Mouse (Mus musculus) liver, adult 2 months (tissue): ENCODE data around the gene Cacna1c. TPM values are rescaled to one million over a fixed set of nuclear protein-coding genes. Genes with fewer than 3 reads are reported as not detected.

ENCODE experiments used
- DNase-seq: peaks from one replicate; pipeline ENCODE4 v3.0.0-alpha.2; 2011; ENCODE audit warnings: low read depth, low spot score; ENCODE audit errors: extremely low read depth
- H3K27ac ChIP-seq: fragments of 200-500 bp; replicated peaks from 2 replicates; pipeline ENCODE4 v1.5.1; 2012; ENCODE audit warnings: low read depth, mild to moderate bottlenecking, control low read depth, inconsistent platforms, low read length; ENCODE audit not compliant: insufficient read depth
- H3K27me3 ChIP-seq: fragments of 200-500 bp; 2 replicates; pipeline ENCODE4 v1.6.1; 2012; ENCODE audit warnings: mild to moderate bottlenecking, moderate library complexity, low read length, inconsistent platforms; ENCODE audit not compliant: control insufficient read depth, insufficient read depth
- H3K36me3 ChIP-seq: fragments of 200-500 bp; 2 replicates; pipeline ENCODE4 v1.6.1; 2012; ENCODE audit warnings: low read length, inconsistent platforms; ENCODE audit not compliant: control insufficient read depth, insufficient read depth
- H3K4me1 ChIP-seq: fragments of 200-500 bp; 2 replicates; pipeline ENCODE4 v1.6.1; 2011; ENCODE audit warnings: low read length; ENCODE audit not compliant: control insufficient read depth, insufficient read depth
- H3K4me3 ChIP-seq: fragments of 200-500 bp; 2 replicates; pipeline ENCODE4 v1.5.1; 2011; ENCODE audit warnings: low read depth, mild to moderate bottlenecking, control low read depth, low read length, moderate library complexity; ENCODE audit not compliant: insufficient read depth
- H3K79me2 ChIP-seq: fragments of 200-500 bp; 2 replicates; pipeline ENCODE4 v1.6.1; 2012; ENCODE audit warnings: inconsistent platforms, mild to moderate bottlenecking, low read length, moderate library complexity; ENCODE audit not compliant: control insufficient read depth, insufficient read depth
- H3K9ac ChIP-seq: fragments of 200-500 bp; 2 replicates; pipeline ENCODE4 v1.6.1; 2012; ENCODE audit warnings: low read depth, mild to moderate bottlenecking, control low read depth, inconsistent platforms, low read length
- CTCF ChIP-seq: fragments of 200-500 bp; IDR thresholded peaks from 2 replicates; pipeline ENCODE4 v1.5.1; 2011; ENCODE audit warnings: low read depth, low read length, control low read depth
- POLR2A ChIP-seq: fragments of 200-500 bp; IDR thresholded peaks from 2 replicates; pipeline ENCODE4 v1.6.1; 2011; ENCODE audit warnings: low read length, control low read depth; ENCODE audit not compliant: insufficient read depth; ENCODE audit errors: extremely low read depth
- WGBS: fragments of 180-500 bp; shearing (Covaris S2); methylation state at CpG from one replicate; pipeline ENCODE4 v1.1.7; 2018; 5-methylcytosine and 5-hydroxymethylcytosine counted together
- polyA plus RNA-seq: library from polyadenylated mRNA; depleted of rRNA; stranded (reverse); fragments of >200 nt; gene quantifications from 2 replicates; pipeline ENCODE4 v1.2.3, GENCODE M21; 2012
- total RNA-seq: library from RNA; depleted of rRNA; stranded (reverse); fragments of >200 nt; gene quantifications from 2 replicates; pipeline ENCODE4 v1.2.3, GENCODE M21; 2014

Gene Cacna1c
- total and polyA plus RNA-seq, 2 experiments = 0.09 to 0.18 TPM

DNA sequence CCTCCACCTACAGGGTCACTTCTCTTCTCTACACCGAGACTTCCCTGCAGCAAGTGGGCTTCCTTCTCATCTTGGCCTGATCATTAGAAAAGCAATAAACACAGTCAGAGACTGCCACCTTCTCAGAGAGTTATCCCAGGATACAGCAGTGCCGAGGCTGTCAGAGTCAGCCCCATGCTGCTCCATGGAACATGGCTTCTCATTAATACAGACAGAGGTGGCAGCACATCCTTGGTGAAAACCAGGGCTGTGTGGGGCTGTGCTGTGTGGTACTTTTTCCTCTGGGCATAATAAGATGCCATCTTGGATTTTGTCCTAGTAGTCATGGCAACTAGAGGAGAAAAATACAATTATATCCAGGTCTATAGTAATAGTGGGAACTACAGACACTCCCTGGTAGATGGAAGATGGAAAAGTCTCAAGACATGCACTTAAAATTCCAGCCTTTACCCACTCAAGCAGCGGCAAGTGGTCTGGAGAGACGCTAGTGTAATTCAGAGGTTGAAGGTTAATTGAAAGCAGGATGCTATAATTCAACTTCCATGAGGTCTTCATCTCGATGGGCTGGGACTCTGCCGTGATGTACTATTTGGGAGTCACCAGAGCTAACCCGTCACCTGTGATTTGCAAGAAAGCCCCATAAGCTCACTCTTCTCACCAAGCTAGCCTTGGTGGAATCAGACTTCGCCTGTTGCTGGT is 264.1 kb downstream of the Cacna1c start:
- no peaks in the 10 kb centered on the region for H3K4me1 ChIP-seq
- no peak overlapping the region for H3K27ac ChIP-seq
- DNase-seq = no peak
- no peak overlapping the region for H3K9ac ChIP-seq
- H3K36me3 ChIP-seq = no peaks in the 10 kb centered on the region
- no peak for TF ChIP-seq POLR2A
- no peak for TF ChIP-seq CTCF
- no peaks in the 10 kb centered on the region for H3K79me2 ChIP-seq
- no peak overlapping the region for H3K4me3 ChIP-seq
- WGBS = 87% methylated on average over 8 of the region's 8 CpGs
- no peaks in the 10 kb centered on the region for H3K27me3 ChIP-seq

DNA sequence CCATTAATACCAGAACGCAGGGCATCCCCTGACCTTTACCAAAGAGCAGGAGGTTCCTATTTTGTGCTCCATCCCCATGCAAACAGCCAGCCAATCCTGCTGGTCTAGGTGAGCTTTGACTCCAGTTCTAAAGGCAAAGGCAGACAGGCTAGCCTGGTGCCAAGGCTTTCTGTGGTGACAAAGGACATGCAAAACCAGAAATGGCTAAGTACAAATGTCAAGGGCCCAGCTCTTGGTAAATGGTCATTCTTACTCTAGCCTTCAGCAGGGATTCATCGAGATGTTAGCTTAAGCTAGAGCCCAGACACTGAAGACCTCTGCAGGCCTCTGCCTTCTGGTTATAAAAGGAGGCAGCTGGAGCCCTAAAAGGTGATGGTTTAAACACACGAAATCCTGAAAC is 269.5 kb downstream of the Cacna1c start:
- DNase-seq = peak; percentile 6
- Histone ChIP-seq H3K4me3 (no peak overlapping the region), H3K27ac (no peak overlapping the region), H3K9ac (no peak overlapping the region), H3K36me3 (no peaks in the 10 kb centered on the region), H3K27me3 (no peaks in the 10 kb centered on the region), H3K4me1 (no peaks in the 10 kb centered on the region), H3K79me2 (no peaks in the 10 kb centered on the region)
- TF ChIP-seq CTCF = no peak
- no peak for TF ChIP-seq POLR2A
- WGBS = 72% methylated on average over 3 of the region's 3 CpGs

DNA sequence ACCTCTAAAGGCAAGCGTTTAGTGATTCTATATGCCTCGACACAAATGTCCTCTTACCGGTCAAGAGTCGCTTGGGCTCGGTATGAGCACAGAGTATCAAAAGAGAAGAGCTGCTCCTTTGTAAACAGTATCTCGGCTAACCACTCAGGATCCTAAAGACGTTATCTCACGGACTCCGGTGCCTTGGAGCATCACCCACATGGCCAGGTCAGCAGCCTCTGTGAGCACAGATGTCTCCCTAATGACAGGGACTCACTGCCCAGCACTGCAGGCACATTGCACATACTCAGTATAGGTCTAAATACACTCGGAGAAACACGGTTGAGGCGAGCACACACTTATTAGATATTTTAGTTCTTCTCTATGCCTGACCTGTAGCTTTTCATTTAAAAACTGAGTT is 271.8 kb downstream of the Cacna1c start:
- Histone ChIP-seq H3K4me1 (no peaks in the 10 kb centered on the region), H3K36me3 (no peaks in the 10 kb centered on the region), H3K4me3 (no peak overlapping the region), H3K27ac (no peak overlapping the region), H3K79me2 (no peaks in the 10 kb centered on the region), H3K9ac (no peak overlapping the region), H3K27me3 (no peaks in the 10 kb centered on the region)
- WGBS = 87% methylated on average over 12 of the region's 12 CpGs
- no peak for DNase-seq
- no peak for TF ChIP-seq POLR2A
- no peak for TF ChIP-seq CTCF

DNA sequence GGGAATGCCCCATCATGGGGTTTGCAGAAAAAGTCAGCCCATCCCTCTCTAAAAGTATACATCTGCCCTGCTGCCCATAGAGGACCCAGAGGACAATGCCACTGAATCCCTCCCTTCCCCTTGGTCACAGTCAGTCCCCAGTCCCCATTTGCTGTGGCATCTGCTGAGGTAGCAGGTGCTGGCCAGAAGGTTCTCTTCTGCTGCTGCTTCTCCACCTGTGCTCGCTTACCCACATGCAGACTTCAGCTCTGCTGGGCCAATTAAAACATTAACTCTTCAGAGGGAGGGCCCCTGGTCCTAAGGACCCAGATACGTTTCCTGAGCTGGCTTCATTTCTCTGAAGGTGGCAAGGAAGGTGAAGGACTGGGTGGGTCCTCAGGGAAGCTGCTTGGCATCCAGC is 272.3 kb downstream of the Cacna1c start:
- Histone ChIP-seq H3K4me1 (no peaks in the 10 kb centered on the region), H3K27me3 (no peaks in the 10 kb centered on the region), H3K27ac (no peak overlapping the region), H3K36me3 (no peaks in the 10 kb centered on the region), H3K9ac (no peak overlapping the region), H3K79me2 (no peaks in the 10 kb centered on the region), H3K4me3 (no peak overlapping the region)
- TF ChIP-seq CTCF (no peak), POLR2A (no peak)
- WGBS = 78% methylated on average over 2 of the region's 2 CpGs
- DNase-seq = no peak

DNA sequence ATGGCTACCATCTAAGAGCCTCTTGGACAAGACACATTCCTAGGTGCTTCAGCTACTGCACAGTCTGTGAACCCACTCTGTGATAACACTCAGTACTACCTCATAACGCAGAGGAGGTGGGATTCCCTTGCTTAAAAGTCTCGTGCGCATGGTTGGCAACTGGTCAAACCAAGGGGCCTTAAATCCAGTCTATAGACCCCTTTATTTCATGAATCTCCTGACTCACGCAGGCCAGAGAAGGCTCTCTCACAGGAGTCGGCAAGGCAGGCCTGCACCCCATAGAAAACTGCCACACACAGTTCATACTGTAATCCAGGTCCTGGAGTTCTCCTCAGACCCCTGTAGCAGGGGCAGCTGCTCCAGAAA is 273.0 kb downstream of the Cacna1c start:
- no peak overlapping the region for H3K4me3 ChIP-seq
- H3K27me3 ChIP-seq = no peaks in the 10 kb centered on the region
- H3K9ac ChIP-seq = no peak overlapping the region
- H3K79me2 ChIP-seq = no peaks in the 10 kb centered on the region
- no peaks in the 10 kb centered on the region for H3K36me3 ChIP-seq
- WGBS = 75% methylated on average over 5 of the region's 5 CpGs
- no peaks in the 10 kb centered on the region for H3K4me1 ChIP-seq
- no peak for TF ChIP-seq CTCF
- TF ChIP-seq POLR2A = no peak
- no peak for DNase-seq
- no peak overlapping the region for H3K27ac ChIP-seq

DNA sequence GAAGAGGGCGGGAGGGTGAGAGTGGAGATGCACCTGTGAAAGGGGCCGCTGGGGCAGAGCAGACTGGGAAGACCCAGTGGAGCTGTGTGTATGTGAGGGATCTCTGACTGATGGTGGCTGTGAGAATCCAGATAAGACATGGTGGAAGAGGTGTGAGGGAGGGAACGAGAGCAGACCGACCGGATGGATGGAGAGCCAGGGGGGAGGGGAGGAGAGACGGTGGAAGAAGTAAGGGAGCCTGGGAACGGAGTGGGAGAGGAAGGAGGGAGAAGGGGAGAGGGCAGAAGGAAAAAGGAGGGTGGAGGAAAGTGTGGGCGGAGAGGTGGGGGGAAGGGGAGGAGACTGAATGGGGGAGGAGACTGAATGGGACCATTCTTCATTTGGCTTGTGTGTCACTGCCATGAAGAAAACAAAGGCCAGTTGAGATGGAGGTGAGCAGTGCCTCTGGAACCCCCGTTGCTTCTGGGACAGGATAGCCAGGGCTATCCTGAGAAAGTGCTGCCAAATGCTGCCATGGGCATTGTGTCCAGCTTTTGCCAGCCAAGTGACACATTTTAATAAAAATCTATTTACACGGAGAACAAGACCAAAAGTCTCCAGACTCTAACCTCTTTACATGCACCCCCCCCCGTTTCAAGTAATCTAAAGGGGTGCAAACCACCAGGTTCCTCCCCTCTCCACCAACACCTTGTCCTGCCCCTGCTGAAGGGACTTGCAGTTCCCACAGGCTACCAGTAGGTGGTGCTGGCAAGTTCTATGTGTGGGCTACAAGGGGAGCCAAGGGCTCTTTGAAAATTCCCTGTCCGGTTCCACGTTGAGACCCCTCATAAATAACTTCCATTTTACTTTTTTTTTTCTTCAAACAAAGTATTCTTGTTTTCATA is 273.6 kb downstream of the Cacna1c start:
- Histone ChIP-seq H3K9ac (no peak overlapping the region), H3K36me3 (no peaks in the 10 kb centered on the region), H3K79me2 (no peaks in the 10 kb centered on the region), H3K4me1 (no peaks in the 10 kb centered on the region), H3K4me3 (no peak overlapping the region), H3K27ac (no peak overlapping the region), H3K27me3 (no peaks in the 10 kb centered on the region)
- DNase-seq = peak; percentile 30
- TF ChIP-seq CTCF (peak; percentile 95), POLR2A (no peak)
- WGBS = 28% methylated on average over 13 of the region's 13 CpGs
